Mouse (Mus musculus) liver, embryonic 15.5 days (tissue): ENCODE measurements around the gene Cyct. TPM values are rescaled to one million over a fixed set of nuclear protein-coding genes. Genes with fewer than 3 reads are reported as not detected.
A peak's percentile ranks its signal among the peaks of the same experiment; 100 is the strongest.

Source experiments
- ATAC-seq: fragments of 200-750 bp; cut with Nextera tagmentation; 2 replicates; pipeline ENCODE4 v1.8.0; 2017; ENCODE audit warnings: moderate number of reproducible peaks, mild to moderate bottlenecking, moderate library complexity; ENCODE audit not compliant: insufficient read depth
- H3K27ac ChIP-seq: fragments of 300-500 bp; sonication (generic); replicated peaks from 2 replicates; pipeline ENCODE4 v1.5.1; 2015; ENCODE audit warnings: mild to moderate bottlenecking, inconsistent platforms
- H3K27me3 ChIP-seq: fragments of 300-500 bp; sonication (generic); 2 replicates; pipeline ENCODE4 v1.6.1; 2015; ENCODE audit warnings: mild to moderate bottlenecking, inconsistent platforms
- H3K36me3 ChIP-seq: fragments of 300-500 bp; sonication (generic); replicated peaks from 2 replicates; pipeline ENCODE4 v1.6.1; 2015; ENCODE audit warnings: moderate library complexity, mild to moderate bottlenecking, inconsistent platforms
- H3K4me1 ChIP-seq: fragments of 300-500 bp; sonication (generic); replicated peaks from 2 replicates; pipeline ENCODE4 v1.6.1; 2015; ENCODE audit warnings: inconsistent platforms
- H3K4me2 ChIP-seq: fragments of 300-500 bp; sonication (generic); 2 replicates; pipeline ENCODE4 v1.6.1; 2015; ENCODE audit warnings: moderate library complexity, mild to moderate bottlenecking, inconsistent platforms
- H3K4me3 ChIP-seq: fragments of 300-500 bp; sonication (generic); replicated peaks from 2 replicates; pipeline ENCODE4 v1.5.1; 2015; ENCODE audit warnings: mild to moderate bottlenecking, inconsistent platforms
- H3K9ac ChIP-seq: fragments of 300-500 bp; sonication (generic); 2 replicates; pipeline ENCODE4 v1.6.1; 2015; ENCODE audit warnings: moderate library complexity, mild to moderate bottlenecking, inconsistent platforms
- H3K9me3 ChIP-seq: fragments of 300-500 bp; sonication (generic); replicated peaks from 2 replicates; pipeline ENCODE4 v1.6.1; 2016; ENCODE audit warnings: inconsistent platforms
- WGBS: fragments of 180-500 bp; shearing (Covaris S2); methylation state at CpG from one replicate; pipeline ENCODE4 v1.1.7; 2015; ENCODE audit warnings: mixed read lengths; ENCODE audit not compliant: insufficient replicate concordance; 5-methylcytosine and 5-hydroxymethylcytosine counted together
- microRNA-seq: library from miRNA; unstranded; fragments of <30 nt; microRNA quantifications from one replicate; pipeline ENCODE4, GENCODE M21; 2016
- polyA plus RNA-seq: library from polyadenylated mRNA; unstranded; fragments of >200 nt; fragmentation: Nextera tagmentation; extraction: Ambion mirVana; gene quantifications from 2 replicates; pipeline ENCODE4 v1.2.1, GENCODE M21; 2015

The Cyct gene
- polyA plus RNA-seq, 1 experiment from 2014 or later, result not detected

- WGBS, result 60% methylated on average over 11 of the region's 11 CpGs
- peaks cover 5% of the 10 kb centered on the region for H3K27me3 ChIP-seq
- H3K9ac ChIP-seq, result no peak overlapping the region
- no peaks in the 10 kb centered on the region for H3K9me3 ChIP-seq
- H3K4me2 ChIP-seq, result no peak overlapping the region
- no peak for ATAC-seq
- H3K4me1 ChIP-seq, result no peaks in the 10 kb centered on the region
- no peak overlapping the region for H3K27ac ChIP-seq
- no peak overlapping the region for H3K4me3 ChIP-seq
- H3K36me3 ChIP-seq, result no peaks in the 10 kb centered on the region
Measured at GRCm38 (mm10) chr2:76332161-76332805, 28.0 kb downstream of the Cyct start.

- WGBS, result 74% methylated on average over 5 of the region's 5 CpGs
- H3K4me2 ChIP-seq, result no peak overlapping the region
- ATAC-seq, result no peak
Measured at GRCm38 (mm10) chr2:76330081-76330480, 30.2 kb downstream of the Cyct start.

GRCm38 (mm10) chr2:76326161-76326560 lies 34.1 kb downstream of the Cyct start:
- H3K4me2 ChIP-seq, result no peak overlapping the region
- no peak overlapping the region for H3K4me3 ChIP-seq
- H3K9me3 ChIP-seq, result no peaks in the 10 kb centered on the region
- H3K27ac ChIP-seq, result no peak overlapping the region
- no peak for ATAC-seq
- WGBS, result 74% methylated on average over 3 of the region's 3 CpGs
- no peaks in the 10 kb centered on the region for H3K27me3 ChIP-seq
- H3K4me1 ChIP-seq, result no peaks in the 10 kb centered on the region
- no peaks in the 10 kb centered on the region for H3K36me3 ChIP-seq
- no peak overlapping the region for H3K9ac ChIP-seq

More at GRCm38 (mm10) chr2:76330081-76330480, 30.2 kb downstream of the Cyct start:
- Histone ChIP-seq H3K4me1 (no peaks in the 10 kb centered on the region), H3K9me3 (no peaks in the 10 kb centered on the region), H3K36me3 (no peaks in the 10 kb centered on the region), H3K27me3 (no peaks in the 10 kb centered on the region), H3K27ac (no peak overlapping the region), H3K9ac (no peak overlapping the region), H3K4me3 (no peak overlapping the region)

- Histone ChIP-seq H3K9ac (no peak overlapping the region), H3K27me3 (no peaks in the 10 kb centered on the region), H3K4me2 (no peak overlapping the region), H3K9me3 (no peaks in the 10 kb centered on the region), H3K27ac (no peak overlapping the region), H3K4me1 (0 out of 2 replicates have a peak, but pooled peaks cover 9% of the 10 kb centered on the region), H3K4me3 (no peak overlapping the region), H3K36me3 (no peaks in the 10 kb centered on the region)
- ATAC-seq, result no peak
- WGBS, result 69% methylated on average over 5 of the region's 5 CpGs
Measured at GRCm38 (mm10) chr2:76324463-76324862, 35.8 kb downstream of the Cyct start.

- Histone ChIP-seq H3K36me3 (no peaks in the 10 kb centered on the region), H3K9me3 (no peaks in the 10 kb centered on the region), H3K4me1 (0 out of 2 replicates have a peak, but pooled peaks cover 11% of the 10 kb centered on the region), H3K9ac (no peak overlapping the region), H3K4me3 (no peak overlapping the region), H3K27ac (no peak overlapping the region), H3K27me3 (no peaks in the 10 kb centered on the region), H3K4me2 (no peak overlapping the region)
- 74% methylated on average over 21 of the region's 21 CpGs for WGBS
- no peak for ATAC-seq
Measured at GRCm38 (mm10) chr2:76323185-76323875, 36.9 kb downstream of the Cyct start.

GRCm38 (mm10) chr2:76320336-76320735 lies 39.9 kb downstream of the Cyct start:
- Histone ChIP-seq H3K4me3 (no peak overlapping the region), H3K36me3 (no peaks in the 10 kb centered on the region), H3K9me3 (no peaks in the 10 kb centered on the region), H3K9ac (no peak overlapping the region), H3K4me2 (no peak overlapping the region), H3K27me3 (no peaks in the 10 kb centered on the region), H3K4me1 (0 out of 2 replicates have a peak, but pooled peaks cover 11% of the 10 kb centered on the region), H3K27ac (0 out of 2 replicates have a peak overlapping the region, but pooled peaks have one; percentile 26)
- peak; percentile 75 for ATAC-seq
- WGBS, result 34% methylated on average over 6 of the region's 6 CpGs

- ATAC-seq, result no peak
- Histone ChIP-seq H3K4me3 (no peak overlapping the region), H3K9ac (no peak overlapping the region), H3K27ac (no peak overlapping the region), H3K36me3 (no peaks in the 10 kb centered on the region), H3K27me3 (no peaks in the 10 kb centered on the region), H3K4me2 (no peak overlapping the region), H3K4me1 (0 out of 2 replicates have a peak, but pooled peaks cover 11% of the 10 kb centered on the region), H3K9me3 (no peaks in the 10 kb centered on the region)
- 74% methylated on average over 6 of the region's 6 CpGs for WGBS
Measured at GRCm38 (mm10) chr2:76319231-76319630, 41.0 kb downstream of the Cyct start.

Small RNA genes lying within 50 kb of the gene (microRNA-seq; reads per million reads assigned to microRNA genes)
- not detected for gene Gm44337

Other genes with a start within 250 kb of the Cyct start
- gene Pde11a, start 21.7 kb downstream of the Cyct start, polyA plus RNA-seq, result 0.02 TPM in 1 of 2 replicates, not detected in the other
- 5.5 and 6.1 TPM in 2 replicates for gene Rbm45, start 9.5 kb upstream of the Cyct start, polyA plus RNA-seq
- 0.31 and 0.44 TPM in 2 replicates for gene Osbpl6, start 46.1 kb upstream of the Cyct start, polyA plus RNA-seq